Mouse (Mus musculus): ENCODE measurements at regions not wholly inside any gene's neighbourhood (a gene's known extent, or its start where the extent isn't known, plus 50 kb on each side); places are given as distances from the start of the nearest gene placed in this dataset.

DNA sequence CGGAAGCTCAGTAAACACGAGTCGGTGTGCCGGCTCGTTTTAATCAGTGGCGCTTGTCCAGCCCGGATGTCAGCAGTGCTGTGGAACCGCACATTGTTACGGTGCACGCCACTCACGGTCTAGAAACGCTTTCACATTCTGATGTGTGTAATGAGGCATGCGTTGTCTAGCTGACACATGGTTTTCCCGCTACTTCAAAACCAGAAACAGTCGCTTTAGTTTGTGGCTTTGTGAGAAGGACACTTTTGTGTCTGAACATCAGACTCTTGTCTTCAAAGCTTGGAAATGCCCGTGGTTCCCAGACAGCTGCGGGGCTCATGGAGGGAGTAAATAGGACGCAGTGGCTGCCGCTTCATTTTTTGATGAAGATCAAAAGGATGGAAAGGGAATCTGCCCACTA is 77.0 kb upstream of the Lgr5 start:
- WGBS = 63% methylated on average over 19 of the region's 19 CpGs
- no peak overlapping the region for H3K9ac ChIP-seq
- H3K27me3 ChIP-seq (ENCODE audit: insufficient read depth, low read length) = no peaks in the 10 kb centered on the region
- H3K4me3 ChIP-seq (ENCODE audit: low read depth, low read length) = no peak overlapping the region
- no peaks in the 10 kb centered on the region for H3K4me1 ChIP-seq (ENCODE audit: insufficient read depth)
- H3K4me2 ChIP-seq = peak overlapping the region; percentile 26
- H3K9me3 ChIP-seq (ENCODE audit: low read depth, low read length) = no peaks in the 10 kb centered on the region
- no peak overlapping the region for H3K27ac ChIP-seq (ENCODE audit: low read depth)
- TF ChIP-seq CTCF (IDR thresholded peaks at IDR 0.05; ENCODE audit: low read depth) = no peak
- DNase-seq (peak; percentile 34), ATAC-seq (ENCODE audit: insufficient read depth) (no peak)
- H3K36me3 ChIP-seq (ENCODE audit: insufficient read depth) = no peaks in the 10 kb centered on the region

DNA sequence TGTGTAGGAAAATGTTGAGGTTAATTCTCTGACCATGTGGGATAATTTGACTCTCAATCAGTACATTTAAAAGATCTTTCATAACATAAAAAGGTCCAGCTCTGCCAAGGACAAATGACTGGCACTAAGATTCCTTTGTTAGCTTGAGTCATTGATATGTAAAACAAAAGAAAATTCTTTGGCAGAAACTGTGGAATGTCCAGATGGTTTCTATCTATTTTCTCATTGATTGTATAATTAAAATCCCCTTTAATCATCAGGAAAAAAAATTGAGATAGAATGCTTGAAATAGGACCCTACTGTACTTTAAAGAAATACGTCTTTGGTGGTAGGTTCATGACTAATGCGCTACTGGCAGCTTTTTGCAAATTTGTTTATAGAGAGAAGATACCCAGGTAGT is 89.1 kb upstream of the Lgr5 start:
- no peak for TF ChIP-seq CTCF (IDR thresholded peaks at IDR 0.05; ENCODE audit: low read depth)
- Histone ChIP-seq H3K4me1 (ENCODE audit: insufficient read depth) (no peaks in the 10 kb centered on the region), H3K36me3 (ENCODE audit: insufficient read depth) (no peaks in the 10 kb centered on the region), H3K9ac (no peak overlapping the region), H3K27ac (ENCODE audit: low read depth) (no peak overlapping the region), H3K4me2 (no peak overlapping the region), H3K27me3 (ENCODE audit: insufficient read depth, low read length) (no peaks in the 10 kb centered on the region), H3K4me3 (ENCODE audit: low read depth, low read length) (no peak overlapping the region), H3K9me3 (ENCODE audit: low read depth, low read length) (no peaks in the 10 kb centered on the region)
- WGBS = 75% methylated on average over 2 of the region's 2 CpGs
- ATAC-seq (ENCODE audit: insufficient read depth) = no peak
- no peak for DNase-seq

DNA sequence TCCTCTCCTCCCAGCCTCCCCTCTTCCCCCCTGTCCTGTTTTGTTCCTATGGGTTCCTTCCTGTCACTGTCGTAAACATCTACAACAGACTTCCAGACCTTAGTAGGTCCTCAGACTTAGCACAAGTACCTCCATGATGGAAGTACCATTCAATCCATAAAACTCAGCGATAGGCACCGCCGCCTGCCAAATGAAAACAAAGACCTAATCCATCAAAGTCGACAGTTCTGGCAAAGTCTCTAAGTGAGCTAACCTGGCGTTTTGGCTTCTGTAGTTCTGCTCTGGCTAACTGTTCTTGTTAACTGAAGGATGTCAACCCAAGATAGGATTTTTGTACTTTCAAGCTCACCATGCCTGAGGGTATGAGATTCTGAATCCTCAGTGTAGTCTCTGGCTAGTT is 93.5 kb upstream of the Lgr5 start:
- Histone ChIP-seq H3K27ac (ENCODE audit: low read depth) (no peak overlapping the region), H3K9ac (no peak overlapping the region), H3K27me3 (ENCODE audit: insufficient read depth, low read length) (no peaks in the 10 kb centered on the region), H3K4me2 (no peak overlapping the region), H3K36me3 (ENCODE audit: insufficient read depth) (no peaks in the 10 kb centered on the region), H3K4me1 (ENCODE audit: insufficient read depth) (no peaks in the 10 kb centered on the region), H3K4me3 (ENCODE audit: low read depth, low read length) (no peak overlapping the region), H3K9me3 (ENCODE audit: low read depth, low read length) (no peaks in the 10 kb centered on the region)
- DNase-seq (peak; percentile 48), ATAC-seq (ENCODE audit: insufficient read depth) (no peak)
- TF ChIP-seq CTCF (IDR thresholded peaks at IDR 0.05; ENCODE audit: low read depth) = no peak
- WGBS = 36% methylated on average over 6 of the region's 6 CpGs

DNA sequence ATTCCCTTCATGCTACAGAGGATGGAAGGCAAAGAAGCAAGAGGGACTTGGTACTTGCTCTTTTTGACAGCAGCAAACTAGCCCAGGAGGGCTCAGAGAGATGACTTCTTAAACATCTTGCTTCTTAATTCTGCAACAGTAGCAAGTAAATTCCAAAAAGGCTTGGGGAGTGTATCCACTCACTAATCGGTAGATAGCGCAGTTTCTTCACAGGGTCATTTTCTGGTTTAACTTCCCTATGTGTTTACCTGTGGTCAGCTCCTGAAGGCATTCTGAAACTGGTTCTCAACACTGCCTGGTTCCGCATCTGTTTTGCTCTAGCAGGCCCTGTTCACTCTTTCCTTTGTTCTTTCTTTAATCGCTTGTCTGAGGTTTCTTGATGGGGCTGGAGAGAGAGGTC is 104.4 kb upstream of the Lgr5 start:
- DNase-seq = no peak
- WGBS = 81% methylated on average over 4 of the region's 4 CpGs
- Histone ChIP-seq H3K4me2 (no peak overlapping the region), H3K27ac (ENCODE audit: low read depth) (no peak overlapping the region), H3K36me3 (ENCODE audit: insufficient read depth) (no peaks in the 10 kb centered on the region), H3K9me3 (ENCODE audit: low read depth, low read length) (no peaks in the 10 kb centered on the region), H3K27me3 (ENCODE audit: insufficient read depth, low read length) (no peaks in the 10 kb centered on the region), H3K4me3 (ENCODE audit: low read depth, low read length) (no peak overlapping the region), H3K4me1 (ENCODE audit: insufficient read depth) (no peaks in the 10 kb centered on the region), H3K9ac (no peak overlapping the region)
- no peak for TF ChIP-seq CTCF (IDR thresholded peaks at IDR 0.05; ENCODE audit: low read depth)
- no peak for ATAC-seq (ENCODE audit: insufficient read depth)

DNA sequence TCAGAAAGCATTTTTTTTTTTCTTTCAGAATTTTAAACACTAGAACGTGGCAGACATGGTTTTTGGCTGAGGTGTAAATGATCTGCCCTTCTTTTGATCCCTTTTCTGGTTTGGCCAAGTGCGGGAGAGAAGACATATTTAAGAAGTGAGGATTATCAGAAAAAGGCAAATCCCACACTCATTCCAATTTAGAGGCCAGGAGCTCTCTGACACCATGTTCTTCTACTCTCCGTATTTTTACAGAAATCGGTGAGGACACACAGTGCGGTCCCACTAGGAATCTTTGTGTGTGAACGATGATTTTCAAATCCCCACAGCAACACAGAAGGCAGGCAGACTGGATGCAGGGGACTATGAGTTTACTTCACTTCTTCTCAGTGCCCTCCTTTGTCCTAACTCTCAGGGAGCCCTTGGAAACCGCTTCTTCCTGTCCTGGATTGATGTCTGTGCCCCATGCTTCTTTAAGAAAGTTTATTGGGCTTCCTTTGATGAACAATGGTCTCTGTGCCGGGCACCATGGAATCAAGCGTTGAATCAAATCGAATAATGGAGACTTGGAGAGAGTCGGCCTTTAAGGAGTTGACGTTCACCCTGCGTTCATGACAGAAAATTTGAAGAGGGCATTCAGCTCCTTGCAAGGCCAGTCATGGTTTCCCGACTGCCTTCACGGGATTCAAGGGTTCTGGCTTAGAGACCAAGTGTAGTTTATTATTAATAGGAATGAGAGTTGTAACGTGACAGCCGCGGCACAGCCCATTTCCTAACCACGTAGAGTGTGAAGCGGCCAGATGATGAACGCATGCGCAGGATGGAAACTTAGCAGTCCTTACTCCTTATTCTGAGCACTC is 106.6 kb upstream of the Lgr5 start:
- Histone ChIP-seq H3K36me3 (ENCODE audit: insufficient read depth) (no peaks in the 10 kb centered on the region), H3K4me3 (ENCODE audit: low read depth, low read length) (no peak overlapping the region), H3K27ac (ENCODE audit: low read depth) (no peak overlapping the region), H3K27me3 (ENCODE audit: insufficient read depth, low read length) (no peaks in the 10 kb centered on the region), H3K9me3 (ENCODE audit: low read depth, low read length) (no peaks in the 10 kb centered on the region), H3K9ac (no peak overlapping the region), H3K4me2 (no peak overlapping the region), H3K4me1 (ENCODE audit: insufficient read depth) (no peaks in the 10 kb centered on the region)
- DNase-seq (no peak), ATAC-seq (ENCODE audit: insufficient read depth) (no peak)
- TF ChIP-seq CTCF (IDR thresholded peaks at IDR 0.05; ENCODE audit: low read depth) = no peak
- WGBS = 86% methylated on average over 22 of the region's 22 CpGs

DNA sequence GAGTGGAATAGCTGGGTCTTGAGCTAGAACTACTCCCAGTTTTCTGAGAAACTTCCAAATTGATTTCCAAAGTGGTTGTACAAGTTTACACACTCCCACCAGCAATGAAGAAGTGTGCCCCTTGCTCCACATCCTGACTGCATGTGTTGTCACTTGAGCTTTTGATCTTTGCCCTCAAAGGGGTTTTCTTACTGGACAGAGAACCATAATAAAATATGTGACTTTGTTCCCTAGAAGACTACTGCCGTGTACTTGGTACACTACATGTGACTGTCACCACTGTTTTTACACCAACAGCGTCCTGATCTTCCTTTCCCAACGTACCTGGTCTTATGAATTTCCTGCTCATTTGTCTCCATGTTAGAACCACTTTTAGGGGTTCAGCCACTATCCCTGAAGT is 114.3 kb upstream of the Tspan8 start:
- Histone ChIP-seq H3K4me1 (ENCODE audit: insufficient read depth) (no peaks in the 10 kb centered on the region), H3K9ac (no peak overlapping the region), H3K4me2 (no peak overlapping the region), H3K9me3 (ENCODE audit: low read depth, low read length) (no peaks in the 10 kb centered on the region), H3K4me3 (ENCODE audit: low read depth, low read length) (no peak overlapping the region), H3K36me3 (ENCODE audit: insufficient read depth) (no peaks in the 10 kb centered on the region), H3K27me3 (ENCODE audit: insufficient read depth, low read length) (no peaks in the 10 kb centered on the region), H3K27ac (ENCODE audit: low read depth) (no peak overlapping the region)
- TF ChIP-seq CTCF (IDR thresholded peaks at IDR 0.05; ENCODE audit: low read depth) = no peak
- no peak for DNase-seq
- ATAC-seq (ENCODE audit: insufficient read depth) = no peak
- 72% methylated on average over 3 of the region's 3 CpGs for WGBS

DNA sequence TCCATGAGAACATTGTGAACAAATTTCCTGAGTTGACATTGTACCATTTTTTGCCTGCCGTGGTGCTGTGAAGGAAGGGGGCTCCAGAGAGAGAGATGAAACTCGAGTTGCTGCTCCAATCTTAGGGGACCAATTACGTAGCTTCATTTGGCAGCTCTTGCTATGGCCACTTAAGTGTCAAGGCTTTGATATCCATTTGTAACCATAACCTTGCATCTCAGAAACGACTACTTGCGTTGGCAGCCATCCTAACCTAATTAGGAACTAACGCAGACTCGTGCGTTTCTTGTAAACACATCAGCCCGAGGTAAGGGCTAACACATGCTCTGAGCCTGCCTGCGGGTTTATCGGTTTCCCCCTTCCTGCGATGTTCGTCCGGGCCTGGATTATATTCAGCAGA is 108.0 kb upstream of the Tspan8 start:
- ATAC-seq (ENCODE audit: insufficient read depth) (no peak), DNase-seq (peak; percentile 34)
- H3K4me3 ChIP-seq (ENCODE audit: low read depth, low read length) = no peak overlapping the region
- WGBS = 23% methylated on average over 14 of the region's 14 CpGs
- H3K27me3 ChIP-seq (ENCODE audit: insufficient read depth, low read length) = no peaks in the 10 kb centered on the region
- no peak overlapping the region for H3K9ac ChIP-seq
- no peak overlapping the region for H3K27ac ChIP-seq (ENCODE audit: low read depth)
- no peaks in the 10 kb centered on the region for H3K36me3 ChIP-seq (ENCODE audit: insufficient read depth)
- H3K4me1 ChIP-seq (ENCODE audit: insufficient read depth) = no peaks in the 10 kb centered on the region
- TF ChIP-seq CTCF (IDR thresholded peaks at IDR 0.05; ENCODE audit: low read depth) = no peak
- H3K9me3 ChIP-seq (ENCODE audit: low read depth, low read length) = no peaks in the 10 kb centered on the region
- H3K4me2 ChIP-seq = peak overlapping the region; percentile 54
